ENCODE assay signal across 8 mouse cellular contexts in genomic region chr1:131116430-131117011, GRCm38 (mm10). TPM values are rescaled to one million over a fixed set of nuclear protein-coding genes. Genes with fewer than 3 reads are reported as not detected.
DNase-seq lines count a peak whose midpoint lies in the region; ATAC-seq and TF ChIP-seq lines count a peak whose summit lies in the region.

No protein-coding gene starts in this region.

- no peak overlapping the region for H3K4me3 ChIP-seq in forebrain, embryonic 12.5 days (replicated peaks)
- H3K4me3 ChIP-seq in hindbrain, embryonic 11.5 days (ENCODE audit: low read depth, low read length) = no peak overlapping the region
- no peak overlapping the region for H3K4me3 ChIP-seq in midbrain, embryonic 12.5 days
- no peak overlapping the region for H3K4me3 ChIP-seq in gastrocnemius, adult 2 months

- WGBS in forebrain, embryonic 12.5 days = 49% methylated on average over 13 of the region's 13 CpGs
- WGBS in hindbrain, embryonic 11.5 days = 62% methylated on average over 13 of the region's 13 CpGs
- WGBS in midbrain, embryonic 12.5 days = 46% methylated on average over 13 of the region's 13 CpGs

- no peaks in the 10 kb centered on the region for H3K36me3 ChIP-seq in forebrain, embryonic 12.5 days (replicated peaks)
- H3K36me3 ChIP-seq in hindbrain, embryonic 11.5 days (ENCODE audit: control insufficient read depth, insufficient read depth, low read length) = no peaks in the 10 kb centered on the region
- H3K36me3 ChIP-seq in midbrain, embryonic 12.5 days = no peaks in the 10 kb centered on the region

- DNase-seq in heart, adult 11 months = peak; percentile 95
- no peak for DNase-seq in heart, adult 8-10 months (ENCODE audit: low spot score)
- DNase-seq in hindbrain, embryonic 11.5 days (ENCODE audit: low spot score) = peak; percentile 38
- DNase-seq in adrenal gland, postnatal 10 days = no peak
- DNase-seq in gastrocnemius, adult 2 months = no peak
- DNase-seq in kidney, adult 9 months = no peak

- H3K4me2 ChIP-seq in forebrain, embryonic 12.5 days = 0 out of 2 replicates have a peak overlapping the region, but pooled peaks have one; percentile 3
- no peak overlapping the region for H3K4me2 ChIP-seq in hindbrain, embryonic 11.5 days (replicated peaks; ENCODE audit: low read depth, low read length)
- H3K4me2 ChIP-seq in midbrain, embryonic 12.5 days (replicated peaks) = 0 out of 2 replicates have a peak overlapping the region, but pooled peaks have one; percentile 11

- no peaks in the 10 kb centered on the region for H3K9me3 ChIP-seq in forebrain, embryonic 12.5 days
- no peaks in the 10 kb centered on the region for H3K9me3 ChIP-seq in hindbrain, embryonic 11.5 days (ENCODE audit: control insufficient read depth, low read length)
- no peaks in the 10 kb centered on the region for H3K9me3 ChIP-seq in midbrain, embryonic 12.5 days

- H3K4me1 ChIP-seq in forebrain, embryonic 12.5 days = peaks cover 8% of the 10 kb centered on the region
- no peaks in the 10 kb centered on the region; the same call in 1 of the 2 replicates for H3K4me1 ChIP-seq in hindbrain, embryonic 11.5 days (replicated peaks; ENCODE audit: control insufficient read depth, insufficient read depth, low read length)
- H3K4me1 ChIP-seq in midbrain, embryonic 12.5 days = peaks cover 13% of the 10 kb centered on the region

- ATAC-seq in forebrain, embryonic 12.5 days (ENCODE audit: low FRiP score) = peak; percentile 73
- ATAC-seq in hindbrain, embryonic 11.5 days (ENCODE audit: low FRiP score) = peak; percentile 58
- peak; percentile 64 for ATAC-seq in midbrain, embryonic 12.5 days (ENCODE audit: low FRiP score, low read depth)

- H3K9ac ChIP-seq in forebrain, embryonic 12.5 days = no peak overlapping the region
- 0 out of 2 replicates have a peak overlapping the region, but pooled peaks have one; percentile 19 for H3K9ac ChIP-seq in hindbrain, embryonic 11.5 days (ENCODE audit: low read depth, low read length)
- H3K9ac ChIP-seq in midbrain, embryonic 12.5 days (replicated peaks) = no peak overlapping the region

- intact Hi-C loops in gastrocnemius, adult 2 months (cut with DNase I) = loop anchor here (2.0 to 10.0 kb wide), 4 partner anchors 38 to 146 kb away; partner anchors contain the start of gene Rassf5

- H3K27me3 ChIP-seq in forebrain, embryonic 12.5 days = no peaks in the 10 kb centered on the region
- H3K27me3 ChIP-seq in hindbrain, embryonic 11.5 days (ENCODE audit: control insufficient read depth, insufficient read depth, low read length) = no peaks in the 10 kb centered on the region; the same call in 1 of the 2 replicates
- 0 out of 2 replicates have a peak, but pooled peaks cover 10% of the 10 kb centered on the region for H3K27me3 ChIP-seq in midbrain, embryonic 12.5 days

- no peak for TF ChIP-seq CTCF in gastrocnemius, adult 2 months (IDR thresholded peaks at IDR 0.05)

- H3K27ac ChIP-seq in forebrain, embryonic 12.5 days = peak overlapping the region; percentile 91
- H3K27ac ChIP-seq in hindbrain, embryonic 11.5 days (ENCODE audit: low read depth, low read length) = peak overlapping the region; percentile 70; the same call in 1 of the 2 replicates
- peak overlapping the region; percentile 84 for H3K27ac ChIP-seq in midbrain, embryonic 12.5 days (replicated peaks)
- H3K27ac ChIP-seq in gastrocnemius, adult 2 months = no peak overlapping the region

RNA-seq across cellular contexts. Expression of gene Mapkapk2, which starts 18.9 kb away (rescaled TPM):
- 100 to 1,000 TPM; 303 to 326 (median 315) TPM for total RNA-seq in heart, adult 8-10 months (2022)
- 51.0 and 55.3 TPM in 2 replicates for polyA plus RNA-seq in forebrain, embryonic 12.5 days (2016; fragmentation: Nextera tagmentation; extraction: Ambion mirVana)
- 39.8 and 43.7 TPM in 2 replicates for polyA plus RNA-seq in hindbrain, embryonic 11.5 days (2014; fragmentation: Nextera tagmentation; extraction: Ambion mirVana)
- 69.5 and 76.4 TPM in 2 replicates for polyA plus RNA-seq in midbrain, embryonic 12.5 days (2016; fragmentation: Nextera tagmentation; extraction: Ambion mirVana)
- 100 to 1,000 TPM; 159 to 169 TPM for total RNA-seq in adrenal gland, postnatal 10 days (2021)
- 100 to 1,000 TPM; 203 to 251 TPM for total RNA-seq in gastrocnemius, adult 2 months (2021)

RNA-seq across cellular contexts. Expression of gene Dyrk3, which starts 21.6 kb away (rescaled TPM):
- total RNA-seq in heart, adult 8-10 months (2022) = under 1 TPM; 0.25 to 0.71 (median 0.53) TPM
- 20.9 and 21.8 TPM in 2 replicates for polyA plus RNA-seq in forebrain, embryonic 12.5 days (2016; fragmentation: Nextera tagmentation; extraction: Ambion mirVana)
- 10.6 and 11.6 TPM in 2 replicates for polyA plus RNA-seq in hindbrain, embryonic 11.5 days (2014; fragmentation: Nextera tagmentation; extraction: Ambion mirVana)
- 18.7 and 21.5 TPM in 2 replicates for polyA plus RNA-seq in midbrain, embryonic 12.5 days (2016; fragmentation: Nextera tagmentation; extraction: Ambion mirVana)
- total RNA-seq in adrenal gland, postnatal 10 days (2021) = 1 to 10 TPM; 3.6 to 5.8 TPM
- not detected for total RNA-seq in gastrocnemius, adult 2 months (2021)

RNA-seq across cellular contexts. Expression of gene Eif2d, which starts 36.5 kb away (rescaled TPM):
- 10 to 100 TPM; 34.1 to 41.0 (median 37.0) TPM for total RNA-seq in heart, adult 8-10 months (2022)
- polyA plus RNA-seq in forebrain, embryonic 12.5 days (2016; fragmentation: Nextera tagmentation; extraction: Ambion mirVana) = 54.8 and 56.0 TPM in 2 replicates
- polyA plus RNA-seq in hindbrain, embryonic 11.5 days (2014; fragmentation: Nextera tagmentation; extraction: Ambion mirVana) = 53.3 and 54.4 TPM in 2 replicates
- 50.9 and 54.4 TPM in 2 replicates for polyA plus RNA-seq in midbrain, embryonic 12.5 days (2016; fragmentation: Nextera tagmentation; extraction: Ambion mirVana)
- 10 to 100 TPM; 40.3 to 50.5 TPM for total RNA-seq in adrenal gland, postnatal 10 days (2021)
- 10 to 100 TPM; 26.2 to 29.2 TPM for total RNA-seq in gastrocnemius, adult 2 months (2021)

Comparison
In these comparisons a context has a peak if more than half of its experiments do, and no peak if none do; other contexts are left out.
1. DNase-seq: peak in heart, adult 11 months (single experiment) and hindbrain, embryonic 11.5 days (single experiment); none in heart, adult 8-10 months (single experiment), adrenal gland, postnatal 10 days (single experiment), gastrocnemius, adult 2 months (single experiment) and kidney, adult 9 months (single experiment).
2. Peak in every context shown above with its lines, with median percentiles within 50 percentile points of each other: ATAC-seq.